Mouse (Mus musculus): ENCODE results near the gene Dnajc6.

Gene Dnajc6

DNA sequence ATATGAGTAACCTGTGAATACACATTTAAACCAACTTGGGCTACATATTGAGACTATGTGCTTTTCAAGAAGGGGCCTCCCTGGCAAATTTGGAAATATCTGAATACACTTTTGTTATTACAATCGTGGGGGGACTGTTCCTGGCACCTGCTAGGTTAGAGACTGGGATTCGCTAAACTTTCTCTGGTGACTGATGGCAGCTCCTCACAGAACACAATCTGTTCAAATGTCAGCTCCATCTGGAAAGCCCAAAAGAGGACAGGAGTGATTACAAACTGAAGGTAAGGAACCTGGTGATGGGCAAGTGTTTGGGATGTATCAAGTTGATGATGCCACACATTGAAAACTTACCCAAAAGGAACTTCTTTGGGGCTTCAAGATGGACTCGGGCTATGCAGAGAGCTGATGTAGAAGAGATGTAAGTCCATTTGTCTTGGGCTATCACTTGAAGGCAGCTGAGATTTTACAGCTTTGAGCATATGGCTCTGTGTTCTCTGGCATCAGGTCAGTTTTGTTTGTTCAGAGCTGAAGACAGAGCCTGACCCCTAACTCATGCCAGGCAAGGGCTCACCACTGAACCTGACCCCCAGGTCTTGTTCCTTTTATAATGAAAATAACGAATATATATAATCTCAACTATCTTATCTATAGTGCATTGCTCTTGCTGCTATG is 68.4 kb downstream of the Dnajc6 start:
- in situ Hi-C loops (cut with MboI; ENCODE audit: low sequenced_read_pairs), result no loop called here

- in situ Hi-C loops (cut with MboI; ENCODE audit: low sequenced_read_pairs), result no loop called here
These were observed 72.6 kb downstream of the Dnajc6 start for GRCm38 (mm10) chr4:101569076-101569475.

GRCm38 (mm10) chr4:101572142-101572541 is 75.7 kb downstream of the Dnajc6 start:
- in situ Hi-C loops (cut with MboI; ENCODE audit: low sequenced_read_pairs), result no loop called here

GRCm38 (mm10) chr4:101575307-101575706 is 78.9 kb downstream of the Dnajc6 start:
- in situ Hi-C loops (cut with MboI; ENCODE audit: low sequenced_read_pairs), result no loop called here

DNA sequence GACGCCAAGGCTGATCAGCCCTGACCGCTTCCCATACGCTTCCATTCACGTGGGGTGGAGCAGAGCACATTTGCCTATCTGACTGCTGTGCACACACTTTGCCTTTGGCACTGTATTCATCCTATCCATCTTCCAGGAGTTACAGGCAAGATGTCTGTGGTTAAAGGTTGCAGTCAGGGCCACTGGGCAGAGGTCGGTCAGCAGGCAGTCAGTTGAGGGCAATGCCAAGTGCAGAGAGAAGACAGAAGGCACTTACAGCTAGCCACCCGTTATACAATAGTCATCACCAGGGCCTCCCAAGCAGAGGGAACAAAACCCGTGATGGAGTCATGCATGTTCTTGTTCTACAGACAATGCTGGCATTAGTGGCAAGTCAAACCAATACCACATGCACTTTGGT is 82.3 kb downstream of the Dnajc6 start:
- in situ Hi-C loops (cut with MboI; ENCODE audit: low sequenced_read_pairs), result no loop called here

DNA sequence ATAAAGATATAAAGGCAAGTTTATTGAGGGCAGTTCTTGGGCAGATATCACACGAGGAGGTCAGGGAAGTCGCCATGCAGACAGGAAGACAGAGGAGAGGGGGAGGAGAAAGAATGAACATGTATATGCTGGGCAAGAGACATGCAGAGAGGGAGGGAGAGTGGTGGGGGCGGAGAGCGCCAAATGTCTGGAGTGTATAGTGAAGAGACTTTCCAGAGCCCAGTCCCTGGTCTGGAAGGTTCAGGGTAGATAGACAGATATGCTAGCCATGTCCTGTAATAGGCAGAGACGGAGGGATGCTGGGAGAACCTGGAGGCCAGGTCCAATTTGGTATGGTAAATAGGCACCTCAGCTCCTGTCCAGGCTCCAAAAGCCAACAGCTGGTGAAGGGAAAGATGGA is 83.1 kb downstream of the Dnajc6 start:
- in situ Hi-C loops (cut with MboI; ENCODE audit: low sequenced_read_pairs), result no loop called here

- in situ Hi-C loops (cut with MboI; ENCODE audit: low sequenced_read_pairs), result no loop called here
These were observed 84.7 kb downstream of the Dnajc6 start for GRCm38 (mm10) chr4:101581156-101581555.

GRCm38 (mm10) chr4:101582882-101583281 is 86.4 kb downstream of the Dnajc6 start:
- in situ Hi-C loops (cut with MboI; ENCODE audit: low sequenced_read_pairs), result no loop called here

- in situ Hi-C loops (cut with MboI; ENCODE audit: low sequenced_read_pairs), result no loop called here
These were observed 88.3 kb downstream of the Dnajc6 start for GRCm38 (mm10) chr4:101584524-101585454.

DNA sequence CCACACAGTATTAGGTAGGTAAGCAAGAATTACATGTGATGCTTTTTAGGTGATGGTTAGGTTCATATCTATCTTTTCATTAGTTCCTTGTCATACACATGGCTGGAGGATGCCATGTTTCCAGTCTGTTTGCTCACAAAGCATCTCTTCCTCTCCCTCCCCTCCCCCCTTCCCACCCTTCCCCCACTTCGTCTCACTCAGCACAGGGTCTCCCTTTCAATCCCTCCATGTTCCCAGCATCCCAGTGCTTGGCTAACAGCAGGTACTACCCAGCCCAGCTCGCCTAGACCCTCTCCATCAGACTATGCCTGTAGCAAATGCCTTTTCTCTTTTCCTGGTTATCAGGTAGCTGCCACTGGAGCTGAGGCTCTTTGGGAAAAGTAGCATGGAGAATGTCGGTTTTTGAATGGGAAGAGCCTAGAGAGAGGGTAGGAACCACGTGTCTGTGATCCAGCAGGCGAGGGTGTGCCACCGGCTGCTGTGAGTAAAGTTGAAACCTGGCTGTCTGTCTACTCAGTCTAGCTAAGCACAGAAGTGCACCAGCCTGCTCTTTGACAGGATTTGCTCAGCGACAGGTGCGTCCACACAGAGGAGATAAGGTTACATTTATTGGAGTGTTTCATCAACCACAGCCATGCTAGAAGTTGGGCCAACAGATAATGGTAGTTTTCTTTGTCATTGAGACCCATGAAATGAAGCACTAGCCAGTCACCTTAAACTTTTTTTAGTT is 89.2 kb downstream of the Dnajc6 start:
- in situ Hi-C loops (cut with MboI; ENCODE audit: low sequenced_read_pairs), result no loop called here

GRCm38 (mm10) chr4:101588932-101589331 is 92.5 kb downstream of the Dnajc6 start:
- in situ Hi-C loops (cut with MboI; ENCODE audit: low sequenced_read_pairs), result no loop called here

DNA sequence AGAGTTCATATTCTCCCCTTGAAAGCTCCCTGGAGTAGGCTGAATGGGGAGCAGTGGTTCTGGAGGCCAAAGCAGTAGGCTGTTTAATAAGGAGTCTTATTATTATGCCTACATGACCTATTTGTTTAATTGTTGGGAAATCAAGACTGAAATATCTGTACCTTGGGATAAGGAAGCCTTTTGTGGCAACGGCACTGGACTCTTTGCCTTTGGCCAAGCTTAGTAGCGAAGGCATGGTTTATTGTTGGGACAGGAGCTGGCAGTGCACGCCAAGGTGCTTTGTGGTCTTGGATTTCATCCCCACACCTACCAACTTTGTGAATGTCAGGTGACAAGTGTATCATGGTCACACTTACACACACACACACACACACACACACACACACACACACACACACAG is 93.3 kb downstream of the Dnajc6 start:
- in situ Hi-C loops (cut with MboI; ENCODE audit: low sequenced_read_pairs), result no loop called here

GRCm38 (mm10) chr4:101591400-101591799 is 95.0 kb downstream of the Dnajc6 start:
- in situ Hi-C loops (cut with MboI; ENCODE audit: low sequenced_read_pairs), result no loop called here

DNA sequence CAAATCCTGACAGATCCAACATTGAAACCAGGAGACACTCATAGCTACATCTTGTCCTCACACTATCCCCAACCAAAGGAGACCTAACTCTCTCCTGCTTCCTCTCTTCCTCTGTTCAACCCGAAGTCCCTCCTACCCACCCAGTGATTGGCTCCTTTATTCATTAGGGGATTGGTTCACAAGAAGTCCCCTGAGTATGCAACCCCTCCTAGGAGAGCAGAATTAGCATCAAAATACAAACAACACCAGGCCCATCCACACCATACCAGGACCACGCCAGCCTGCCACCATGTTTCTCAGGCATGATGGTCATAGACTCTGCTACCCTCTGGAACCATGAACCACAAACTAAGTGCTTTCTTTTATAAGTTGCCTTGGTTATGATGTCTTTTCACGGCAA is 96.0 kb downstream of the Dnajc6 start:
- in situ Hi-C loops (cut with MboI; ENCODE audit: low sequenced_read_pairs), result no loop called here

DNA sequence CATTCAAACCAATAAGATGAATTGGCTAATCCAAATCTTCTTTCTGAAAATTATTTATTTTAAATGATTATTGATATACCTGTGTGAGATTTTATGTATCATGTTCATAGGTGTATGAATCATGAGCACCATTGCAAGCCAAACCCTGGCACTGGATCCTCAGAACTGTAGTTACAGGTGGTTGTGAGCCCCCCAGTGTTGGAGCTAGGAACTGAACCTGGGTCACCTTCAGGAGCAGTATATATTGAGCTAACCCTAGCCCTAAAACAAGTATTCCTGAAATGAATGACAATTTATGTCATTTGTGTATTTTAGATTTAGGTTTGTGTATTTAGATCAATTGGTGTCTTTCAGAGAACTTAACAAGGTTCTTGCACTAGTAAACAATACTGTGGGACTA is 105.3 kb downstream of the Dnajc6 start:
- in situ Hi-C loops (cut with MboI; ENCODE audit: low sequenced_read_pairs), result no loop called here

DNA sequence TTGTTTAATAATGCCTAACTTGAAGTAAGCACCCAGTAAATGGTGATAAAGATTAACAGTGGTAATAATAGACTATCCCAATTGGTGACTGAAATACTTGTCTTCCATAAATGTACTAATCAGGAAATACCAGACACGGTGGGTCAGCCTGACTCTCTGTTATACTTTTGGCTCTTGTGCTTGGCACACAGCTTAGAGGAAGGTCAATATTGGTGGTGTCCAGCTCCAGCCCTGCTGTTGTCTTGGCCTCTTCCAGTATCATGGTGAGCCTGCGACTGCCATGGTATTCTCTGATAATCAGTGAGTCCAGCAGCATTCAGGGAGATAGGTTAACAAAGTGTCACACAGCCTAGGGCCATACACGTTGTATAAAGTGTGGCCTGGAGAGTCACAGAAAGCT is 107.2 kb downstream of the Dnajc6 start:
- in situ Hi-C loops (cut with MboI; ENCODE audit: low sequenced_read_pairs), result no loop called here

GRCm38 (mm10) chr4:101616520-101616919 is 120.1 kb downstream of the Dnajc6 start:
- in situ Hi-C loops (cut with MboI; ENCODE audit: low sequenced_read_pairs), result no loop called here

DNA sequence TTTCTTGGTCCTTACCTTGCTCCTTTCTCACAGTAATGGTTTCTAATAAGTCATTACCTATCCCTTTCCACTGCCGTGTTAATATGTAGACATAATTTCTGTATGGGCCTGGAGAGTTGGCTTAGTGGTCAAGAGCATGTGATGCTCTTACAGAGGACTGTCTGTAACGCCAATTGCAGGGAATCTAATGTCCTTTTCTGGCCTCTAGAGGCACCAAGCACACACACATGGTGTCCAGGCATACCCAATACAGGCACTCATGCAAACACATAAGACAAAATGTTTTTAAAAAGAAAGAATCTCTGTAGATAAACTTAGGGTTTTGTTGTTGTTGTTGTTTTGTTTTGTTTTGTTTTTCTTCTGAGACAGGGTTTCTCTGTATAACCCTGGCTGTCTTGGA is 121.3 kb downstream of the Dnajc6 start:
- in situ Hi-C loops (cut with MboI; ENCODE audit: low sequenced_read_pairs), result no loop called here

GRCm38 (mm10) chr4:101620206-101620605 is 123.8 kb downstream of the Dnajc6 start:
- in situ Hi-C loops (cut with MboI; ENCODE audit: low sequenced_read_pairs), result no loop called here

DNA sequence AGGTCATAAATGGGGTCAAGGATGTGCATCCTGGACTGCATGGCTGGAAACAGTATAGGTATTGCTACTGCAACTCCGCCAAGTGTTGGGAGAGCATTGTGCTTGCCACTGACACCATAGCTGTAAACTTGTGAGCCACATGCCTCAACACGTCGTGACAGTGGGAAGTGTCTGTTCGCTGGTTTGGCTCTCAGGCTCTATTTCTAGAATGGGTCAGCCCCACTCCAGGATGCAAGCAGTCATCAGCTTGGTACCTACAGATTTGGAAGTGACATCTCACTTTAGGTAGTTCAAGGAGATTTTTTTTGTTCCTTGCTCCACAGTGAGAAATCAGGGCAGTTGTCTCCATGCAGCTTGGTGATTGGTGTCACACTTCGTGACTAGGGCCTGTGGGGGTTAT is 124.8 kb downstream of the Dnajc6 start:
- in situ Hi-C loops (cut with MboI; ENCODE audit: low sequenced_read_pairs), result no loop called here

GRCm38 (mm10) chr4:101625278-101625677 is 128.8 kb downstream of the Dnajc6 start:
- in situ Hi-C loops (cut with MboI; ENCODE audit: low sequenced_read_pairs), result no loop called here

DNA sequence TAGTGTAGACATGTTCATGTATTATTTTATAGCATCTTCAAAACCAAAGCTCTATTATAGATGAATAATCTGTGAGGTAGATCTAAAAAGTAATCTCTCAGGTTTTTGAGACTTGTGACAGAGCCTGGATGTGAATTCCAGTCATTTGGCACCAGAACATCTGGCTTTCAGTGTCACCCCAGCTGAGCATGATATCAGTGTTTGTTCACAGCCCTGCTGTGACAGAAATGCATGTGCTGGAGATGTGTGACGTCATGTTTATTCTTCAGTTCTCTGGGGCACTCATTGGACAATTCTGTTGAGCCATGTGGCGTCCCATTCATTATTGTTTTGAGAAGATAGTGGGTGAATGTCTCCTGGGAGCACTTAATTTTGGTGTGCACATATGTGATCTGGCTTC is 139.1 kb downstream of the Dnajc6 start:
- in situ Hi-C loops (cut with MboI; ENCODE audit: low sequenced_read_pairs), result no loop called here
